Mouse (Mus musculus) small intestine, adult 2 months (tissue): ENCODE measurements around the gene Syn1.
A peak's percentile ranks its signal among the peaks of the same experiment; 100 is the strongest.

Experiments
- CTCF ChIP-seq: fragments of 200-500 bp; IDR thresholded peaks from 2 replicates; pipeline ENCODE4 v1.5.1; 2012; ENCODE audit warnings: low read depth, mild to moderate bottlenecking, control low read depth, inconsistent platforms, low read length, moderate library complexity, mixed read lengths; ENCODE audit not compliant: insufficient replicate concordance, insufficient read length; ENCODE audit errors: extremely low read depth
- POLR2A ChIP-seq: fragments of 200-500 bp; IDR thresholded peaks from 2 replicates; pipeline ENCODE4 v1.6.1; 2012; ENCODE audit warnings: low read depth, mild to moderate bottlenecking, control low read depth, inconsistent platforms, low read length, moderate library complexity

- TF ChIP-seq CTCF (no peak), POLR2A (peak; percentile 49)
Measured at GRCm38 (mm10) chrX:20848256-20848984, 72.4 kb downstream of the Syn1 start.
